Mouse (Mus musculus) cortical plate, adult 2 months (tissue): ENCODE data around the gene Ddc.

Source experiments
- CTCF ChIP-seq: fragments of 200-500 bp; IDR thresholded peaks from 2 replicates; pipeline ENCODE4 v1.5.1; 2011; ENCODE audit warnings: mild to moderate bottlenecking, control low read depth, low read length; ENCODE audit not compliant: insufficient read depth; ENCODE audit errors: extremely low read depth
- POLR2A ChIP-seq: fragments of 200-500 bp; IDR thresholded peaks from 2 replicates; pipeline ENCODE4 v1.6.1; 2011; ENCODE audit warnings: mild to moderate bottlenecking, low read length, control low read depth; ENCODE audit not compliant: insufficient read depth; ENCODE audit errors: extremely low read depth

DNA sequence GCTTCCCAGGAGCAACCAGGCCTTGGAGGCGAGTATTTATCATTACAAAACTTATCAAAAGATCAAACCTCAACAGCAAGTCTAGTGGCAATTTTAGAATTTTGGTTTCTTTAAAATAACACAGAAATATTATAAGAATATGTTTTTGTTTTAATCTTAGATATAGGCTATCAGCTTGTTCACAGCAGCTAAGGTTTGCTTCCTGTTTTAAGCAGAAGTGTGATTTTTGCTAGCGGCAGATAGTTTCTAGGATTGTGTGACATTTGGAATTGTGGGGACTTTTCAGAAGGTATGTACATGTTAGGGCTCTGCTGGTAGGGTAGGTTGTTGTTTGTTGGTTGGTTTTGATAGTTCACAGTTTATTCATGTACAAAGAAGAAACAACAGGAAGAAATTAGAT is 2.5 kb downstream of the Ddc start:
- no peak for TF ChIP-seq CTCF
- TF ChIP-seq POLR2A, result no peak
